In the genomic region with DNA sequence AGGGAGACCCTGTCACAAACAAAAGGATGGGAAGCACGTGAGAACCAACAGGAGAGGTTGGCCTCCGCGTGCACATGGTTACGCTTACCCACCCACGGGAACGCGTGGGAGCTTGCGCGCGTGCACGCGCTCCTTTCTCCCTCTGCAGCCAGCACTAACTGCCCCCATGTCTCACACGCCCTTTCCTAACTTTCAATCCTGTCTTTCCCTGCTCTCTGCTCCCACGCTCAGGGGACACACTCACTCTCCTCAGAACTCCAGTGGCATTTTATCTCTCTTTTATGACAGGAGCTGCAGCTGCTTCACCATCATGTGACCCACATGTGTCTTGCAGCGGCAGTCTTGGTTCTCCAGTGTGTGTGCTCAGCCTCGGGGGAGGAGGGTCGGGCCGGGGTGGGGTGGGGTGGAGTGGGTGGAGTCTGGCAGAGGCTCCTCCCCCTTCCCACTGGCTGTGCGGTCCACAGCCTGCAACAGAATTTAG, we compare ENCODE assay signal across 8 mouse cellular contexts. TPM values are rescaled to one million over a fixed set of nuclear protein-coding genes. Genes with fewer than 3 reads are reported as not detected.
DNase-seq lines count a peak whose midpoint lies in the region; ATAC-seq and TF ChIP-seq lines count a peak whose summit lies in the region.

No protein-coding gene starts in this region.

- H3K4me3 ChIP-seq in embryonic facial prominence, embryonic 12.5 days: peak overlapping the region; percentile 28
- peak overlapping the region; percentile 12; the same call in 1 of the 2 replicates for H3K4me3 ChIP-seq in heart, adult 2 months
- peak overlapping the region; percentile 35 for H3K4me3 ChIP-seq in limb, embryonic 12.5 days (replicated peaks)
- peak overlapping the region; percentile 48 for H3K4me3 ChIP-seq in midbrain, embryonic 10.5 days

- no peaks in the 10 kb centered on the region for H3K9me3 ChIP-seq in embryonic facial prominence, embryonic 12.5 days
- H3K9me3 ChIP-seq in limb, embryonic 12.5 days: no peaks in the 10 kb centered on the region
- H3K9me3 ChIP-seq in midbrain, embryonic 10.5 days (replicated peaks): no peaks in the 10 kb centered on the region

- intact Hi-C loops in heart, adult 2 months (cut with DNase I): no loop called here

- ATAC-seq in embryonic facial prominence, embryonic 12.5 days (ENCODE audit: insufficient number of reproducible peaks, insufficient read depth, low FRiP score, low TSS enrichment): peak; percentile 44
- peak; percentile 75; the same call in 1 of the 2 replicates for ATAC-seq in limb, embryonic 12.5 days (ENCODE audit: insufficient number of reproducible peaks, insufficient read depth, low FRiP score, low TSS enrichment, low read depth)
- ATAC-seq in monocyte, adult 5-6 weeks (replicated peaks; ENCODE audit: insufficient number of reproducible peaks, low FRiP score, low TSS enrichment, poor library complexity, severe bottlenecking): no peak

- peaks cover 33% of the 10 kb centered on the region for H3K4me1 ChIP-seq in embryonic facial prominence, embryonic 12.5 days
- peaks cover 7% of the 10 kb centered on the region for H3K4me1 ChIP-seq in heart, adult 2 months (ENCODE audit: control insufficient read depth, insufficient read depth, low read length)
- peaks cover 34% of the 10 kb centered on the region for H3K4me1 ChIP-seq in limb, embryonic 12.5 days (replicated peaks)
- H3K4me1 ChIP-seq in midbrain, embryonic 10.5 days: peaks cover 53% of the 10 kb centered on the region

- DNase-seq in adrenal gland, postnatal 14 days: peak; percentile 65
- peak; percentile 60 to 74 for DNase-seq in heart, adult 2 months
- peak; percentile 34 for DNase-seq in kidney, adult 9 months
- DNase-seq in midbrain, embryonic 10.5 days (ENCODE audit: low spot score): peak; percentile 61
- peak; percentile 52 to 76 for DNase-seq in spleen, postnatal 4 days (ENCODE audit: low spot score in 2 of 2)

- no peak; the same call in none of the 2 replicates for TF ChIP-seq POLR2A in heart, adult 2 months (IDR thresholded peaks at IDR 0.05; ENCODE audit: insufficient read depth, low read depth, low read length)

- no peaks in the 10 kb centered on the region for H3K36me3 ChIP-seq in embryonic facial prominence, embryonic 12.5 days
- no peaks in the 10 kb centered on the region for H3K36me3 ChIP-seq in heart, adult 2 months (ENCODE audit: control insufficient read depth, insufficient read depth, low read length)
- 0 out of 2 replicates have a peak, but pooled peaks cover 3% of the 10 kb centered on the region for H3K36me3 ChIP-seq in limb, embryonic 12.5 days
- H3K36me3 ChIP-seq in midbrain, embryonic 10.5 days: no peaks in the 10 kb centered on the region

- H3K9ac ChIP-seq in embryonic facial prominence, embryonic 12.5 days: peak overlapping the region; percentile 20; the same call in 1 of the 2 replicates
- H3K9ac ChIP-seq in heart, adult 2 months (ENCODE audit: low read depth, low read length): no peak overlapping the region
- peak overlapping the region; percentile 42 for H3K9ac ChIP-seq in limb, embryonic 12.5 days (replicated peaks)

- 0 out of 2 replicates have a peak overlapping the region, but pooled peaks have one; percentile 4 for H3K27ac ChIP-seq in embryonic facial prominence, embryonic 12.5 days
- no peak overlapping the region for H3K27ac ChIP-seq in heart, adult 2 months
- no peak overlapping the region for H3K27ac ChIP-seq in limb, embryonic 12.5 days
- peak overlapping the region; percentile 46 for H3K27ac ChIP-seq in midbrain, embryonic 10.5 days (replicated peaks)

- no peaks in the 10 kb centered on the region for H3K79me2 ChIP-seq in heart, adult 2 months (replicated peaks; ENCODE audit: control insufficient read depth, insufficient read depth, low read length)

- H3K27me3 ChIP-seq in embryonic facial prominence, embryonic 12.5 days: no peaks in the 10 kb centered on the region
- H3K27me3 ChIP-seq in heart, adult 2 months (ENCODE audit: control insufficient read depth, insufficient read depth, low read length): no peaks in the 10 kb centered on the region
- H3K27me3 ChIP-seq in limb, embryonic 12.5 days: no peaks in the 10 kb centered on the region
- H3K27me3 ChIP-seq in midbrain, embryonic 10.5 days (ENCODE audit: low read depth, poor library complexity, severe bottlenecking): peaks cover 6% of the 10 kb centered on the region; the same call in 1 of the 2 replicates

- no peak for TF ChIP-seq CTCF in heart, adult 2 months (IDR thresholded peaks at IDR 0.05)

- H3K4me2 ChIP-seq in embryonic facial prominence, embryonic 12.5 days (replicated peaks): peak overlapping the region; percentile 57
- peak overlapping the region; percentile 67 for H3K4me2 ChIP-seq in limb, embryonic 12.5 days

- peak; percentile 56; the same call in 1 of the 2 replicates for TF ChIP-seq EP300 in heart, adult 2 months (IDR thresholded peaks at IDR 0.05; ENCODE audit: insufficient read depth, low read depth, low read length)

- 6% methylated on average over 19 of the region's 19 CpGs for WGBS in embryonic facial prominence, embryonic 12.5 days
- WGBS in heart, adult 2 months: 3% methylated on average over 19 of the region's 19 CpGs
- 7% methylated on average over 19 of the region's 19 CpGs for WGBS in limb, embryonic 12.5 days
- WGBS in midbrain, embryonic 10.5 days: 11% methylated on average over 19 of the region's 19 CpGs

RNA-seq across cellular contexts. Expression of a gene that starts 5.1 kb away (rescaled TPM):
- total RNA-seq in adrenal gland, postnatal 14 days (2021): 15.9 and 21.2 TPM in 2 replicates
- 11.2 and 11.7 TPM in 2 replicates for polyA plus RNA-seq in embryonic facial prominence, embryonic 12.5 days (2016; fragmentation: Nextera tagmentation; extraction: Ambion mirVana)
- 10 to 100 TPM in 1 of 2 experiments, 1 to 10 TPM in 1; 6.4 to 11.0 TPM for total RNA-seq in heart, adult 2 months (2021)
- 11.7 and 17.8 TPM in 2 replicates for polyA plus RNA-seq in heart, adult 2 months (2012; rRNA removed)
- polyA plus RNA-seq in limb, embryonic 12.5 days (2016; fragmentation: Nextera tagmentation; extraction: Ambion mirVana): 9.7 and 10.9 TPM in 2 replicates
- 7.2 and 8.9 TPM in 2 replicates for polyA plus RNA-seq in midbrain, embryonic 10.5 days (2016; fragmentation: Nextera tagmentation; extraction: Ambion mirVana)
- total RNA-seq in monocyte, adult 5-6 weeks (2017): 0.64 to 3.8 TPM (median 1.5 TPM) in 3 replicates

RNA-seq across cellular contexts. Expression of a gene that starts 17.6 kb away (rescaled TPM):
- total RNA-seq in adrenal gland, postnatal 14 days (2021): 0.96 and 1.7 TPM in 2 replicates
- 2.1 and 3.4 TPM in 2 replicates for polyA plus RNA-seq in embryonic facial prominence, embryonic 12.5 days (2016; fragmentation: Nextera tagmentation; extraction: Ambion mirVana)
- total RNA-seq in heart, adult 2 months (2021): 10 to 100 TPM; 18.0 to 19.6 TPM
- polyA plus RNA-seq in heart, adult 2 months (2012; rRNA removed): 23.7 and 24.4 TPM in 2 replicates
- polyA plus RNA-seq in limb, embryonic 12.5 days (2016; fragmentation: Nextera tagmentation; extraction: Ambion mirVana): 3.4 and 4.1 TPM in 2 replicates
- 0.23 and 0.39 TPM in 2 replicates for polyA plus RNA-seq in midbrain, embryonic 10.5 days (2016; fragmentation: Nextera tagmentation; extraction: Ambion mirVana)
- total RNA-seq in monocyte, adult 5-6 weeks (2017): 0.29 TPM in 1 of 3 replicates, not detected in the others

RNA-seq across cellular contexts. Expression of a gene that starts 58.2 kb away (rescaled TPM):
- total RNA-seq in adrenal gland, postnatal 14 days (2021): 13.4 and 18.8 TPM in 2 replicates
- 0.05 and 0.20 TPM in 2 replicates for polyA plus RNA-seq in embryonic facial prominence, embryonic 12.5 days (2016; fragmentation: Nextera tagmentation; extraction: Ambion mirVana)
- under 1 TPM; 0.45 to 0.65 TPM for total RNA-seq in heart, adult 2 months (2021)
- 0.12 and 0.35 TPM in 2 replicates for polyA plus RNA-seq in heart, adult 2 months (2012; rRNA removed)
- polyA plus RNA-seq in limb, embryonic 12.5 days (2016; fragmentation: Nextera tagmentation; extraction: Ambion mirVana): 0.06 and 0.15 TPM in 2 replicates
- polyA plus RNA-seq in midbrain, embryonic 10.5 days (2016; fragmentation: Nextera tagmentation; extraction: Ambion mirVana): 0.10 TPM in 1 of 2 replicates, not detected in the other
- not detected in 3 replicates for total RNA-seq in monocyte, adult 5-6 weeks (2017)

Comparison
In these comparisons a context has a peak if more than half of its experiments do, and no peak if none do; other contexts are left out.
1. H3K27ac ChIP-seq: peak in embryonic facial prominence, embryonic 12.5 days (single experiment) and midbrain, embryonic 10.5 days (single experiment); none in heart, adult 2 months (single experiment) and limb, embryonic 12.5 days (single experiment).
2. Peak in every context shown above with its lines, with median percentiles within 50 percentile points of each other: DNase-seq and H3K4me3 ChIP-seq.